Mouse (Mus musculus) monocyte, adult 59 days (primary cell): ENCODE measurements around the gene Vps72. TPM values are rescaled to one million over a fixed set of nuclear protein-coding genes. Genes with fewer than 3 reads are reported as not detected.

Experiments
- total RNA-seq, 2 experiments: library from RNA; stranded (reverse); gene quantifications; one replicate each; pipeline ENCODE4 v1.2.4; 2023

The Vps72 gene
- 10 to 100 TPM; 39.0 to 47.0 TPM for total RNA-seq

GRCm38 (mm10) chr3:95110911-95111726 lies at the start of gene Vps72:
TSS of gene Vps72 (plus strand) at chr3:95111022.

DNA sequence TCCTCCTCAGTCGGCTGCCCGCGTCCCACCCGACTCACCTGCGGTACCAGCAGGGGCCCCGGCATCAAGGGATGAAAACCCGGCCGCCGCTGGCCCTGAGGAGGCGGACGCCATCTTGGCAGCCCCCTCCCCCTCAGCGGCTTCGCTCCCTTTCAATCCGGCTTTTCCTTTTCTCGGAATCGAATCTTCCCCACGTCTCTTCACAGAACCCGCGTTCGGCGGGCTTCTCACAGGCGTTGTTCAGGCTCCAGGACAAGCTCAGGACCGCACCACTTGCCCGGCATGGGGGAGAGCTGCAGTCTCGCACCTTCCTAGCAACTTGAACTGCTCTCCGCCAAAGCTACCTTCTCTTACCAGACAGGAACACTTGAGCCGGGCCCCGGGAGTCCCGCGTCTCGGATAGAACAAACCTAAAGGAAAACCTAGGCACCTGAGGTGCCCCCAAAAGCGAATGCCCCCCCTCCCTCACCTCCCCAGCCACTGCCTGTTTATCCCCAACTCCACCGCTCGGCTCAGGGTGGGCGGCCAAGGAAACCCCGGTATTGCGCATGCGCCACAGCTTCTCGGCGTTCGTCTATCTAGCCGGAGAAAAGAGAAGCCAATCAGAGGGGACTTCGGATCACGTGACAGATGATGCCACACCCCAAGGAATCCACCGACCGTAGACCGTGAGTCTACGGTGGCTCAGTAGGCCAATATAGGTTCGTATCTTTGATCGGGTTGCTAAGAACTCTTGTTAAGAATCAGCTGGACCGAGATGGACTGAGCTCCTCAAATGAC lies 4.3 kb upstream of the Vps72 start, which contains the start of gene Pip5k1a:
Gene Pip5k1a (minus strand): TSS at position 593 of the 780 bp plus-strand sequence.

GRCm38 (mm10) chr3:95124246-95124645 lies 13.4 kb downstream of the Vps72 start, which contains the start of gene Tmod4:
TSS of gene Tmod4 (plus strand) at chr3:95124476.

GRCm38 (mm10) chr3:95133680-95134101 lies 22.9 kb downstream of the Vps72 start, which contains the start of the genes Scnm1 and Lysmd1:
TSS of gene Scnm1 (minus strand) at chr3:95134011.
TSS of gene Lysmd1 (plus strand) at chr3:95134088.

GRCm38 (mm10) chr3:95141952-95142616 lies 31.3 kb downstream of the Vps72 start, which contains the start of gene Tnfaip8l2:
TSS of gene Tnfaip8l2 (minus strand) at chr3:95142360.

GRCm38 (mm10) chr3:95159987-95160963 lies 49.5 kb downstream of the Vps72 start, which contains the start of gene Sema6c:
TSS of gene Sema6c (plus strand) at chr3:95160457.

Other genes starting within 250 kb of the Vps72 start
- gene Psmb4, start 224.1 kb upstream of the Vps72 start, total RNA-seq, result 100 to 1,000 TPM; 184 to 186 TPM
- gene Selenbp1, start 178.0 kb upstream of the Vps72 start, total RNA-seq, result 10 to 100 TPM; 29.7 to 30.8 TPM
- gene Rfx5, start 156.9 kb upstream of the Vps72 start, total RNA-seq, result 10 to 100 TPM; 36.3 to 41.9 TPM
- gene Pi4kb, start 136.3 kb upstream of the Vps72 start, total RNA-seq, result 10 to 100 TPM; 42.7 to 59.0 TPM
- gene Zfp687, start 95.6 kb upstream of the Vps72 start, total RNA-seq, result 10 to 100 TPM; 30.1 to 45.2 TPM
- 100 to 1,000 TPM; 114 to 127 TPM for gene Psmd4, start 68.4 kb upstream of the Vps72 start, total RNA-seq
- gene Pip5k1a, start 4.1 kb upstream of the Vps72 start, total RNA-seq, result 10 to 100 TPM; 23.3 to 23.8 TPM
- 1 to 10 TPM; 1.0 to 2.3 TPM for gene Tmod4, start 13.5 kb downstream of the Vps72 start, total RNA-seq
- gene Scnm1, start 23.0 kb downstream of the Vps72 start, total RNA-seq, result 10 to 100 TPM; 67.3 to 70.8 TPM
- 1 to 10 TPM; 1.9 to 2.0 TPM for gene Lysmd1, start 23.1 kb downstream of the Vps72 start, total RNA-seq
- 100 to 1,000 TPM; 119 to 126 TPM for gene Tnfaip8l2, start 31.3 kb downstream of the Vps72 start, total RNA-seq
- under 1 TPM; 0.34 to 0.61 TPM for gene Sema6c, start 49.4 kb downstream of the Vps72 start, total RNA-seq
- 10 to 100 TPM; 42.6 to 48.5 TPM for gene Gabpb2, start 106.9 kb downstream of the Vps72 start, total RNA-seq
- gene Cdc42se1, start 117.7 kb downstream of the Vps72 start, total RNA-seq, result 100 to 1,000 TPM; 244 to 259 TPM
- gene Mllt11, start 121.1 kb downstream of the Vps72 start, total RNA-seq, result 1 to 10 TPM; 5.6 to 5.7 TPM
- gene Gm128, start 130.6 kb downstream of the Vps72 start, total RNA-seq, result under 1 TPM in 1 of 2 experiments, not detected in 1; 0.43 TPM
- not detected for gene Bnipl, start 140.2 kb downstream of the Vps72 start, total RNA-seq
- 10 to 100 TPM; 37.3 to 42.4 TPM for gene Mindy1, start 170.3 kb downstream of the Vps72 start, total RNA-seq
- 10 to 100 TPM in 1 of 2 experiments, 1 to 10 TPM in 1; 9.9 to 10.5 TPM for gene Prune1, start 171.1 kb downstream of the Vps72 start, total RNA-seq
- gene Anxa9, start 196.2 kb downstream of the Vps72 start, total RNA-seq, result 1 to 10 TPM; 2.5 to 3.0 TPM
- gene Cers2, start 203.8 kb downstream of the Vps72 start, total RNA-seq, result 100 to 1,000 TPM; 131 to 142 TPM
- gene Setdb1, start 246.2 kb downstream of the Vps72 start, total RNA-seq, result 10 to 100 TPM; 25.5 to 30.8 TPM